Mouse (Mus musculus): Measurements from ENCODE around the gene Olfml2b. TPM values are rescaled to one million over a fixed set of nuclear protein-coding genes. Genes with fewer than 3 reads are reported as not detected.

The Olfml2b gene
- polyA plus RNA-seq, 1 experiment from 2014 or later, result 28.7 TPM

GRCm38 (mm10) chr1:170699553-170699952 is 55.2 kb downstream of the Olfml2b start:
- H3K9ac ChIP-seq, result no peak overlapping the region
- no peak overlapping the region for H3K4me2 ChIP-seq
- H3K4me1 ChIP-seq (replicated peaks), result peaks cover 23% of the 10 kb centered on the region
- no peaks in the 10 kb centered on the region for H3K27me3 ChIP-seq
- ATAC-seq (replicated peaks; ENCODE audit: insufficient number of reproducible peaks, insufficient read depth, low FRiP score, low read depth), result peak; percentile 35; the same call in 1 of the 2 replicates
- no peaks in the 10 kb centered on the region for H3K36me3 ChIP-seq
- H3K27ac ChIP-seq, result no peak overlapping the region
- H3K9me3 ChIP-seq (replicated peaks), result no peaks in the 10 kb centered on the region
- WGBS, result 48% methylated on average over 9 of the region's 9 CpGs
- H3K4me3 ChIP-seq, result no peak overlapping the region

DNA sequence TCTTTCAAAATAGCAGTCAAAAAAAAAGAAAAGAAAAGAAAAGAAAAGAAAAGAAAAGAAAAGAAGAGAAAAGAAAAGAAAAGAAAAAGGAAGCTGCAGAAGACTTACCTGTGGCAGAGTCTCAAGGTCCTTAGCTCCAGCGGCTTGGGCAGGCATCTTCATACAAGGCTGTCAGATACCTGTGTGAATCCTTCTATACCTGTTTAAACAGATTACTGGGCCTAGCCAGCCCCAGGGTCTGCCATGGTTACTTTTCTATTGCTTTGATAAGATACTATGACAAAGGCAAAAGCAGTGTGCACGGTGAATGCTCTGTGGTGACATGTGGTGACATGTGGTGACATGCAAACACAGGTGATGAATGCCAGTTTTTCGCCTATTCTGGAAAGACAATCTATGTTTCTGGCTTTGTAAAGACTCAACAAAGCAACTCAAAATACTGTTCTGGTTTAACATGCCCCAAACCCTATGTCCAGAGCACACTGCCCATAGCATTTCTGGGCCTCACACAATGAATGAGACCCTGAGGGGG is 56.2 kb downstream of the Olfml2b start:
- Histone ChIP-seq H3K27me3 (no peaks in the 10 kb centered on the region), H3K36me3 (no peaks in the 10 kb centered on the region), H3K9ac (no peak overlapping the region), H3K27ac (no peak overlapping the region), H3K4me1 (replicated peaks) (peaks cover 17% of the 10 kb centered on the region), H3K4me3 (no peak overlapping the region), H3K9me3 (replicated peaks) (no peaks in the 10 kb centered on the region), H3K4me2 (no peak overlapping the region)
- no peak for ATAC-seq (replicated peaks; ENCODE audit: insufficient number of reproducible peaks, insufficient read depth, low FRiP score, low read depth)
- 84% methylated on average over 3 of the region's 3 CpGs for WGBS

DNA sequence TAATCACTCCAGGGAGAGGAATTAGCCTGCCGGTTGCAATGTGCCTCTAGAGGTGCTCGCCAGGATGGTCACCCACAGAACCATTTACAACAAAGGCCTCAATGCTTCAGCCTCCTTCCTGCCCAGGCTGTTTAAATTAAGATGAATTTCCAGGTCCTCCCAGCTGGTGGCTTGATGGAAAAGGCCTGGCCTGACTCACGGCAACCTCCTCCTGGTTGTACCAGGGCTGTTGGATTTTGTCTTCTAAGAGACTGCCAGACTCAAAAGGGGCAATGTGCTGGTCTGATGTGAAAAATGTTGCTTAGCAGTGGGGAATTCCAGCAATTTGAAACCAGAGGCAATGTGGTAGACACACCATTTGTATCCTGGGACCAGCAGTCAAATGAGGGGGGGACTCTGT is 56.8 kb downstream of the Olfml2b start:
- Histone ChIP-seq H3K4me3 (no peak overlapping the region), H3K9ac (no peak overlapping the region), H3K27ac (no peak overlapping the region), H3K4me1 (replicated peaks) (peaks cover 17% of the 10 kb centered on the region), H3K36me3 (no peaks in the 10 kb centered on the region), H3K27me3 (no peaks in the 10 kb centered on the region), H3K4me2 (no peak overlapping the region), H3K9me3 (replicated peaks) (no peaks in the 10 kb centered on the region)
- ATAC-seq (replicated peaks; ENCODE audit: insufficient number of reproducible peaks, insufficient read depth, low FRiP score, low read depth), result no peak
- 62% methylated on average over 3 of the region's 3 CpGs for WGBS

GRCm38 (mm10) chr1:170701582-170701981 is 57.2 kb downstream of the Olfml2b start:
- H3K4me3 ChIP-seq, result no peak overlapping the region
- H3K9me3 ChIP-seq (replicated peaks), result no peaks in the 10 kb centered on the region
- no peaks in the 10 kb centered on the region for H3K36me3 ChIP-seq
- no peak overlapping the region for H3K27ac ChIP-seq
- peaks cover 17% of the 10 kb centered on the region for H3K4me1 ChIP-seq (replicated peaks)
- H3K27me3 ChIP-seq, result no peaks in the 10 kb centered on the region
- no peak overlapping the region for H3K4me2 ChIP-seq
- 80% methylated on average over 8 of the region's 8 CpGs for WGBS
- no peak for ATAC-seq (replicated peaks; ENCODE audit: insufficient number of reproducible peaks, insufficient read depth, low FRiP score, low read depth)
- H3K9ac ChIP-seq, result no peak overlapping the region

GRCm38 (mm10) chr1:170702263-170702662 is 57.9 kb downstream of the Olfml2b start:
- no peaks in the 10 kb centered on the region for H3K36me3 ChIP-seq
- no peaks in the 10 kb centered on the region for H3K27me3 ChIP-seq
- peaks cover 17% of the 10 kb centered on the region for H3K4me1 ChIP-seq (replicated peaks)
- no peak overlapping the region for H3K27ac ChIP-seq
- no peak overlapping the region for H3K4me3 ChIP-seq
- ATAC-seq (replicated peaks; ENCODE audit: insufficient number of reproducible peaks, insufficient read depth, low FRiP score, low read depth), result no peak
- 73% methylated on average over 2 of the region's 2 CpGs for WGBS
- no peaks in the 10 kb centered on the region for H3K9me3 ChIP-seq (replicated peaks)
- no peak overlapping the region for H3K4me2 ChIP-seq
- no peak overlapping the region for H3K9ac ChIP-seq

DNA sequence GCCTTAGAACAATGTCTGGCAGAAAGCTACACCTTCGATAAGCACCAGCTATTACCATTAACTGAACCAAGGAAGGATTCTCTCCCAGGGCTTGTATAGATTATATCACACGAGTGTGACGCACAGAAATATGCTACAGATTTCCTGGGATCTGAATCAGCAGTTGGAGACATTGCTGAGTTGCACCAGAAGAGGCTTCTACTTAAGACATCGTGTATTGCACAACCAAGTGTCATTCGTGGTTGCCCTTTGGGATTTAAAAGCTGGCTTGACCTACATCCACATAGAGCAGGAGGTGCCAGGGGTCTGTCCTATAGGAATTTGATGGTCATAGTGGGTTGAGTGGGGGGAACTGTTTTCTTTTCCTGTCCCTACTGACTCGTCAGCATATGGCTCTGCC is 58.6 kb downstream of the Olfml2b start:
- no peak for ATAC-seq (replicated peaks; ENCODE audit: insufficient number of reproducible peaks, insufficient read depth, low FRiP score, low read depth)
- H3K27me3 ChIP-seq, result no peaks in the 10 kb centered on the region
- H3K4me2 ChIP-seq, result no peak overlapping the region
- H3K4me3 ChIP-seq, result no peak overlapping the region
- no peaks in the 10 kb centered on the region for H3K36me3 ChIP-seq
- no peak overlapping the region for H3K27ac ChIP-seq
- H3K9ac ChIP-seq, result no peak overlapping the region
- H3K4me1 ChIP-seq (replicated peaks), result peaks cover 15% of the 10 kb centered on the region
- 77% methylated on average over 6 of the region's 6 CpGs for WGBS
- H3K9me3 ChIP-seq (replicated peaks), result no peaks in the 10 kb centered on the region

- H3K4me1 ChIP-seq (replicated peaks), result peaks cover 10% of the 10 kb centered on the region
- no peaks in the 10 kb centered on the region for H3K27me3 ChIP-seq
- H3K9ac ChIP-seq, result no peak overlapping the region
- peaks cover 2% of the 10 kb centered on the region; the same call in 1 of the 2 replicates for H3K36me3 ChIP-seq
- H3K27ac ChIP-seq, result no peak overlapping the region
- no peak for ATAC-seq (replicated peaks; ENCODE audit: insufficient number of reproducible peaks, insufficient read depth, low FRiP score, low read depth)
- no peak overlapping the region for H3K4me3 ChIP-seq
- H3K9me3 ChIP-seq (replicated peaks), result no peaks in the 10 kb centered on the region
- no peak overlapping the region for H3K4me2 ChIP-seq
- WGBS, result 85% methylated on average over 6 of the region's 6 CpGs
Observed at GRCm38 (mm10) chr1:170704103-170704502, 59.8 kb downstream of the Olfml2b start.

DNA sequence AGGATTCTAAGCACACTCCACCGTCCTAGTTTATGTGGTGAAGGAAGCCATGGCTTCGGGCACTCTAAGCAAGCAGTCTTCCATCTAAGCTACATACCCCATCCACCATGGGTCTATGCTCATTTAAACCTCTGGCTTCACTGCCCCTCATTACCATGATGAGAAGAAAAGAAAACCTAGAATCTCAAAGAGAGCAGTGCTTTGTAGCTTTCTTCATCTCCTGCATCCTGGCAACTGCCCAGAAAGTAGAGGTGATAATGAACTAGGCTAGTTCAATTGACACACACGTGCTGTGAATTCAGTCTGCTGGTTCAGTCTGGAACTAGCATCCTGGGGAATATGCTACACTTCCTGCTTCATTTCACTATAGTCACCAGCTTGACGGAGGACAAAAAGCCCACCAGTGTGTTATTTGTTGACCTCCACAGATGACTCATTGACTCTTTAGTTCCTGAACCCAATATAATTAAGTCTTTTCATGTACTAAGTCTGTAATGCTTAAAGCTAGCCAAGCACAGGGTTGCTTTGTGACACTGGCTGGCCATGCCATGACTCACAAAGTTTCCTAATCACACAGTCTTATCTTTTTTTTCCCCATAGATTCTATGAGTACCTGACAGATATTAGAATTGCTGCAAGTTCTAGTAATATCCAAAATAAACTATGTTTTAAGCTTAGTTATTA is 60.7 kb downstream of the Olfml2b start:
- H3K27me3 ChIP-seq, result no peaks in the 10 kb centered on the region
- no peak overlapping the region for H3K4me3 ChIP-seq
- no peaks in the 10 kb centered on the region for H3K9me3 ChIP-seq (replicated peaks)
- peaks cover 2% of the 10 kb centered on the region; the same call in 1 of the 2 replicates for H3K36me3 ChIP-seq
- H3K4me1 ChIP-seq (replicated peaks), result peaks cover 5% of the 10 kb centered on the region
- H3K4me2 ChIP-seq, result no peak overlapping the region
- H3K27ac ChIP-seq, result no peak overlapping the region
- WGBS, result 71% methylated on average over 4 of the region's 4 CpGs
- no peak for ATAC-seq (replicated peaks; ENCODE audit: insufficient number of reproducible peaks, insufficient read depth, low FRiP score, low read depth)
- H3K9ac ChIP-seq, result no peak overlapping the region

GRCm38 (mm10) chr1:170706046-170706445 is 61.7 kb downstream of the Olfml2b start:
- 85% methylated on average over 4 of the region's 4 CpGs for WGBS
- H3K4me1 ChIP-seq (replicated peaks), result peaks cover 4% of the 10 kb centered on the region
- no peak overlapping the region for H3K27ac ChIP-seq
- H3K4me2 ChIP-seq, result no peak overlapping the region
- H3K9ac ChIP-seq, result no peak overlapping the region
- H3K9me3 ChIP-seq (replicated peaks), result no peaks in the 10 kb centered on the region
- no peak for ATAC-seq (replicated peaks; ENCODE audit: insufficient number of reproducible peaks, insufficient read depth, low FRiP score, low read depth)
- no peaks in the 10 kb centered on the region for H3K27me3 ChIP-seq
- no peak overlapping the region for H3K4me3 ChIP-seq
- H3K36me3 ChIP-seq, result peaks cover 2% of the 10 kb centered on the region; the same call in 1 of the 2 replicates

DNA sequence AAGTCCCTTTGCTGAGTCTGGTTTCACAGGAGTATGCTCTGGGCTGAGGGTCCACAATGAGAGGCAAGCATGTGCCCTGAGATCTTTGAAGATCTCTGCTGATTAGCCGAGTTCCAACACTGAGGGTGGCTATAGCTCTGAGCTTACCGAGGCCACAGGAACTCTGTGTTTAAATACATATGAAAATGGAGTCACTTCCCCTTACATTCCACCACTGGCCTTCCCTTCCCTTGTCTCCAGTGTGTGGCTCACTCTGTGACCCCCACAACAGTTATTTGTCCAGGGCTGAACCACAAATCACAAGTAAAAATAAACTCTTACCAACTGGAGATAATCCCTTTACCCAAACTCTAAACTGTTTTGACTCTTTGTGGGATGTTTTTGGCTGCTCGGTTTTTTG is 64.7 kb downstream of the Olfml2b start:
- Histone ChIP-seq H3K4me3 (no peak overlapping the region), H3K9me3 (replicated peaks) (no peaks in the 10 kb centered on the region), H3K4me2 (no peak overlapping the region), H3K27me3 (no peaks in the 10 kb centered on the region), H3K9ac (no peak overlapping the region), H3K27ac (no peak overlapping the region), H3K4me1 (replicated peaks) (peaks cover 4% of the 10 kb centered on the region), H3K36me3 (peaks cover 2% of the 10 kb centered on the region; the same call in 1 of the 2 replicates)
- no peak for ATAC-seq (replicated peaks; ENCODE audit: insufficient number of reproducible peaks, insufficient read depth, low FRiP score, low read depth)
- 73% methylated on average over 3 of the region's 3 CpGs for WGBS

GRCm38 (mm10) chr1:170709481-170709880 is 65.1 kb downstream of the Olfml2b start:
- no peaks in the 10 kb centered on the region for H3K9me3 ChIP-seq (replicated peaks)
- no peaks in the 10 kb centered on the region for H3K27me3 ChIP-seq
- no peak overlapping the region for H3K4me2 ChIP-seq
- H3K4me1 ChIP-seq (replicated peaks), result peaks cover 4% of the 10 kb centered on the region
- H3K36me3 ChIP-seq, result peaks cover 2% of the 10 kb centered on the region; the same call in 1 of the 2 replicates
- H3K9ac ChIP-seq, result no peak overlapping the region
- no peak overlapping the region for H3K4me3 ChIP-seq
- 76% methylated on average over 8 of the region's 8 CpGs for WGBS
- no peak for ATAC-seq (replicated peaks; ENCODE audit: insufficient number of reproducible peaks, insufficient read depth, low FRiP score, low read depth)
- H3K27ac ChIP-seq, result no peak overlapping the region

DNA sequence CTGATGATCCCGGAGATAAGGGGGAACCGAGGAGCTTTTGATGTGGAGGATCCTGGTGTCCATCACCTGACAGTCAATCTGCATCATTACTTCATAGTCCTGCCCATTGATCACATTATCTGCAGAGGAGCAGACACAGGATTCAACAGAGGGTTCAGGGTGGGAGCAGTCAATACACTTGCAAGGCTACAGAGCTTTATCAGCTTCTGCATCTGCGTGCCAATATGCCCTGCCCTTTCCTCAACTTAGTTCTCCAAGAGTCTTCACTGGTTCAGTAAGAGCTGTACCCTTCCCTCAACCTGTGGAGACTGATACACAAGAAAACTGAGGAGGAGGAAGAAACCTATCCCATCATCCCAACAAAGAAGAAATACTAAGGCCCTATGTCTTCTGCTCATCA is 65.6 kb downstream of the Olfml2b start:
- Histone ChIP-seq H3K36me3 (peaks cover 2% of the 10 kb centered on the region; the same call in 1 of the 2 replicates), H3K4me3 (no peak overlapping the region), H3K4me2 (no peak overlapping the region), H3K4me1 (replicated peaks) (peaks cover 1% of the 10 kb centered on the region), H3K27ac (no peak overlapping the region), H3K9me3 (replicated peaks) (no peaks in the 10 kb centered on the region), H3K9ac (no peak overlapping the region), H3K27me3 (no peaks in the 10 kb centered on the region)
- ATAC-seq (replicated peaks; ENCODE audit: insufficient number of reproducible peaks, insufficient read depth, low FRiP score, low read depth), result no peak
- 79% methylated on average over 3 of the region's 3 CpGs for WGBS
